Mouse (Mus musculus): ENCODE results near the gene Igf1. TPM values are rescaled to one million over a fixed set of nuclear protein-coding genes. Genes with fewer than 3 reads are reported as not detected.

Igf1 gene
- polyA plus RNA-seq, 1 experiment from 2014 or later, result 24.1 TPM

DNA sequence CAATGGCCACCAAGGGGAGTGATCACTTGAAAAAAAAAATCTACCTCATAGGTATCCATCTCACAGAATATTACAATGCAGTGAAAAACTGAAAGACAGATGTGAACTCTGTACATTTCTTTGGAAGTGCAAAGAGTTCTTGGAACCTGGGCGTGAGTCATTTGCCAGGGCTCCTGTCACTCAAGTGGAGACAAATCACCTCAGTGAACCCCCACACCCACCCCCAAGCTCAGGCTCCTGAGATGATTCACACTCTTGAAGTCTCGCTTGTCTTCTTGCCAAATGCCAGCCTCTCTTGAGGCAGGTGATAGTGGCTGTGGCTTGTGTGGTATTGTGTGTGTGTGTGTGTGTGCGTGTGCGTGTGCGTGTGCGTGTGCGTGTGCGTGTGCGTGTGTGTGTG, 7.6 kb downstream of the Igf1 start:
- WGBS, result 84% methylated on average over 9 of the region's 9 CpGs
- H3K9me3 ChIP-seq, result no peaks in the 10 kb centered on the region

DNA sequence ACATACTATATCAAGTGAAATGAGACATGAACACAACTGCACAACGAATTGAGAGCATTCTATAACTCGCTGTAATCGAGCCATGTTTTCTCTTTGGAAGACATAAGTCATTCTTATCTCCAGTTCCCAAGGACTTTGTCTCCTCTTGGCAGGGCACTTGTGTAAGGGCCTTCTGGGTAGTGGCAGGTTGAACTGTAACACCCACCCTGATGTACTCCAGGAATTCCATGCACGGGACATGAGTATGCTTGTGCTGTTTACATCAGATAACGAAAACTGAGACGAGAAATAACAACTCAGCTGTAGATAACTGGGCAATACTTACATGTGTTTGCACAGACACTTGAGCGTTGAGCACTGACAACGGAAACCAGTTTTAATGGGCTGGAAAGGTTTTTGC, 8.4 kb downstream of the Igf1 start:
- Histone ChIP-seq H3K27me3 (ENCODE audit: insufficient read depth, poor library complexity, severe bottlenecking) (no peaks in the 10 kb centered on the region), H3K4me3 (no peak overlapping the region), H3K36me3 (peaks cover 3% of the 10 kb centered on the region; the same call in 1 of the 2 replicates), H3K27ac (no peak overlapping the region), H3K9me3 (no peaks in the 10 kb centered on the region), H3K4me1 (peaks cover 9% of the 10 kb centered on the region)
- DNase-seq (ENCODE audit: low spot score), result no peak
- WGBS, result 58% methylated on average over 8 of the region's 8 CpGs

More for the DNA sequence above, 7.6 kb downstream of the Igf1 start:
- peaks cover 3% of the 10 kb centered on the region; the same call in 1 of the 2 replicates for H3K36me3 ChIP-seq
- H3K4me3 ChIP-seq, result no peak overlapping the region
- H3K4me1 ChIP-seq, result peaks cover 11% of the 10 kb centered on the region
- no peaks in the 10 kb centered on the region for H3K27me3 ChIP-seq (ENCODE audit: insufficient read depth, poor library complexity, severe bottlenecking)
- H3K27ac ChIP-seq, result no peak overlapping the region
- no peak for DNase-seq (ENCODE audit: low spot score)

DNA sequence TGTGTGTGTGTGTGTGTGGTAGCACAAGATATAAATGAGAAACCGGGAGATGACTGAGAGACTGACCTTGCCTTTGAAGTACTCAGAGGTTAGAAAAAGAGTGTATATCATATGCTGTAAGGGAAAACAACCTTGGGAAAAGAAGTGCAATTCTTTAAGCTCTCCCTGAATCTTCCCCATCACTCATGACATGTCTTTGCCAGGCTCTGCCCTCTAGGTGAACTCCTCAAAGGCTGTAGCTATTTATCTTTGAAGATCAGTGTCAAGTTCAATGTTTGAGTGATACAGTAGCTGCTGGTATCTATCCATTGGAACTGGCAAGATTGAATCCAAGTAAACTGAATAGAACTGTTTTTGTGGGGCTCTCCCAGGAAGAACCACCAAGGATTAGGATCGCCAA, 9.2 kb downstream of the Igf1 start:
- peaks cover 14% of the 10 kb centered on the region for H3K4me1 ChIP-seq
- WGBS, result 79% methylated on average over 2 of the region's 2 CpGs

DNA sequence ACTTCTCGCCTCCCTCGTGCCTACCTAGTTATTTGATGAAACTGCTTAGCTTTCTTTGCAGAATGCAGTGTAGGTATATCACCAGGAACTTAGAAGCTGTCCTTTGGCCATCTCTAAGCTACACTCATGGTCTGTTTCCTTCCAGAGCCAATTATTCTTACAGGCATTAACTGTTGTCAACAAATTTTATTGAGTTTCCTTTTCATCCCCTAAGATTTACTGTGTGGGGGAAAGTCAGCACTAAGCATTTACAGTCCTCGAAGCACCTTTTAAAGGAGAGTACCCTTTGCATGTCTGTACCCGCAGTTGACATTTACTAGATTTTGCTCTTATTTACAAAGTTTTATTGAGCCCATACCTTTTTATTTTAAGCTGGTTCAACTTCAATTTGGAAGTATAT, 9.6 kb downstream of the Igf1 start:
- H3K27me3 ChIP-seq (ENCODE audit: insufficient read depth, poor library complexity, severe bottlenecking), result no peaks in the 10 kb centered on the region
- no peak overlapping the region for H3K27ac ChIP-seq
- 81% methylated on average over 4 of the region's 4 CpGs for WGBS

More for the DNA sequence above, 9.2 kb downstream of the Igf1 start:
- Histone ChIP-seq H3K4me3 (no peak overlapping the region), H3K27ac (no peak overlapping the region), H3K9me3 (no peaks in the 10 kb centered on the region), H3K27me3 (ENCODE audit: insufficient read depth, poor library complexity, severe bottlenecking) (no peaks in the 10 kb centered on the region), H3K36me3 (peaks cover 3% of the 10 kb centered on the region; the same call in 1 of the 2 replicates)
- no peak for DNase-seq (ENCODE audit: low spot score)

DNA sequence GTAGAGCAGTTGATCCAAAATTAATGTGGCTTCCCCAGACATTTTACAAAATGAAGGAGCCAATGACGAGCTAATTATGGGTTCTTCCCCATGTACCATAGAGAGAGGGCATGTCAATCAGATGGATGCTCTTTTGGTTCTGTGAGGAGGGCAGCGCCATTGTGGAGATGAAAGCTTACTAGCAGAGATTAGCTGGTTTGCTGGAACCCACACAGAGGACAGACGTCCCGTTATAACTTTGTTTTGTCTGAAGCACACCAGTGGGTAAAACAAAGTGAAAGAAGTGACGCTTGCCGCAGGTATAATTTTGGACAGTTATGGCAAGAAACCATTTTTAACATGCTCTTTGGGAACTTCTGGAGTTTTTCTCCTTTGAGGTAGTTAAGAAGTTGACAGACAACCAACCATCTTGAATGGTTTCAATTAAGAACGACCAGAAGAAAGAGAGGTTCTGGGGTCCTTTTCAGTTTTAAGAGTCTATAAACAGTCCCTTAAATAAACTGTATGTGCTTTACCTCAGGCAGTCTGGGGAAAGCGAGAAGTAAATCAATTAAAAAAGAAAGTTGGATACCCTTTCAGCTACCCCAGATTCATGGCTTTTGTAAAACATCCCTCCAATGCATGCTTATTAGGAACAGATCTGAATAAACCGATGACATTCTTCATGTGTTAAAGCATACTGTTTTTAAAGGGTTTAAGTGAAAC, 10.4 kb downstream of the Igf1 start:
- Histone ChIP-seq H3K9me3 (no peaks in the 10 kb centered on the region), H3K36me3 (peaks cover 3% of the 10 kb centered on the region; the same call in 1 of the 2 replicates), H3K27ac (no peak overlapping the region), H3K4me1 (peaks cover 20% of the 10 kb centered on the region), H3K27me3 (ENCODE audit: insufficient read depth, poor library complexity, severe bottlenecking) (no peaks in the 10 kb centered on the region), H3K4me3 (no peak overlapping the region)
- 84% methylated on average over 9 of the region's 9 CpGs for WGBS
- no peak for DNase-seq (ENCODE audit: low spot score)

More for the DNA sequence above, 9.6 kb downstream of the Igf1 start:
- no peak for DNase-seq (ENCODE audit: low spot score)
- Histone ChIP-seq H3K36me3 (peaks cover 3% of the 10 kb centered on the region; the same call in 1 of the 2 replicates), H3K9me3 (no peaks in the 10 kb centered on the region), H3K4me3 (no peak overlapping the region), H3K4me1 (peaks cover 18% of the 10 kb centered on the region)

- Histone ChIP-seq H3K27ac (no peak overlapping the region), H3K36me3 (peaks cover 3% of the 10 kb centered on the region; the same call in 1 of the 2 replicates), H3K4me3 (no peak overlapping the region), H3K4me1 (peaks cover 20% of the 10 kb centered on the region), H3K9me3 (no peaks in the 10 kb centered on the region), H3K27me3 (ENCODE audit: insufficient read depth, poor library complexity, severe bottlenecking) (no peaks in the 10 kb centered on the region)
- 75% methylated on average over 2 of the region's 2 CpGs for WGBS
- no peak for DNase-seq (ENCODE audit: low spot score)
Observed at GRCm38 (mm10) chr10:87869151-87869550, 11.1 kb downstream of the Igf1 start.

DNA sequence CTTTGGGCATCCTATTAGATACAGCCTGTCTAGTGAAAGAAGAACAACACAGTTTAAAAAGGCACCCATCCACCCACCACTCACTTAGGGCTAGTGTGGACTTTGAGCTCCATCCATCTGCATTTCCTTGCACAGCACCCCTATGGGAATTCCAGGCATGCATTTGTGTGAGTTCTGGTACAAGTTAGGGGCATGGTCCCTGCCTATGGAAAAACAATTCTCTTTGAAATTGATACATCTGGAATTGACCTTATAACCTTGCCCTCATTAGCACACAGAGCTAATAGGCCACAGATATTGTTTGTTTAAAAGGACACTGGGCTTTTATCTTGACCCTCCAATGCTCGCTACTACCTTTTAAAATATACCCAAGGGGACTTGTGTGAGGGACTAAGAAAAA, 11.6 kb downstream of the Igf1 start:
- Histone ChIP-seq H3K9me3 (no peaks in the 10 kb centered on the region), H3K4me1 (peaks cover 20% of the 10 kb centered on the region), H3K27ac (no peak overlapping the region), H3K4me3 (no peak overlapping the region), H3K36me3 (peaks cover 3% of the 10 kb centered on the region; the same call in 1 of the 2 replicates), H3K27me3 (ENCODE audit: insufficient read depth, poor library complexity, severe bottlenecking) (no peaks in the 10 kb centered on the region)
- no peak for DNase-seq (ENCODE audit: low spot score)
- 54% methylated on average over 1 of the region's 1 CpGs for WGBS

DNA sequence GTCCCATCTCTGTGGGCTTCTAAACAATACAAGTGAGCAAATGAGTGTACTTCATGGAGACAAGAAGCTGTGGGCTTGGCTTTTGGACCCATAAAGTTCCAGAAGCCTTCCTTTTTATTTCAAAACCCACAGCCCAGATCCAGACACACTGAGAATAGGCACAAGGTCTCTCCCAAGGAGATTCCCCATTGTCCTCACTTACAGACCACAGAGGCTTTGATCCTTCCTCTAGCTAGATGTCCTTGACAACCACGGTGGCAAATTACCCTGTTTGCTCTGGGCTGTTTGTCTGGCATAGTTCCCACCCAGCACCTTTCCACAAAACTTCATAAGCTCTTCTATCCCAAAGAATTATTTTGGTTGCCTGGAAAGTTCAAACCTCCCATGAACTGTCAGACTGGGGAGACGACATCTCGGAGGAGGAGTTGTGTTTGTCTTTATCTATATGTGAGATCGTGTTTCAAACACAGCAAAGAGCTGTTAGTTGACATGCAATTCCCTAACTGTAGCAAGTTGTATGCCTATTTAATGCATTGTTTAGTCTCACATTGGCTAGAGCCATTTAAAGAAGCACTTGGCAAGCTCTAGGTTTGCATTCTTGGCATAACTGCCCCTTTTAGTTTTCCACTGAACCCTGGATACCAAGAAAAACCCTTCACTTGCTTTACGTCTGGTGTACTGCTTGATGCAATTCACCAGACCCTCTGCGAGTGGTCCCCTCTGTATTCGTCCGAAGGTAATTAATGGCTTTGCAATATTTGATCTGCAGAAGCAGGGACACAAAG, 14.0 kb downstream of the Igf1 start:
- Histone ChIP-seq H3K9me3 (no peaks in the 10 kb centered on the region), H3K4me3 (no peak overlapping the region), H3K27me3 (ENCODE audit: insufficient read depth, poor library complexity, severe bottlenecking) (no peaks in the 10 kb centered on the region), H3K27ac (peak overlapping the region; percentile 47; the same call in 1 of the 2 replicates), H3K4me1 (peaks cover 14% of the 10 kb centered on the region; the same call in 1 of the 2 replicates), H3K36me3 (peaks cover 3% of the 10 kb centered on the region; the same call in 1 of the 2 replicates)
- WGBS, result 33% methylated on average over 8 of the region's 8 CpGs
- no peak for DNase-seq (ENCODE audit: low spot score)

GRCm38 (mm10) chr10:87872854-87873253, 14.8 kb downstream of the Igf1 start:
- WGBS, result 71% methylated on average over 5 of the region's 5 CpGs
- Histone ChIP-seq H3K27ac (0 out of 2 replicates have a peak overlapping the region, but pooled peaks have one; percentile 47), H3K27me3 (ENCODE audit: insufficient read depth, poor library complexity, severe bottlenecking) (no peaks in the 10 kb centered on the region), H3K36me3 (peaks cover 3% of the 10 kb centered on the region; the same call in 1 of the 2 replicates), H3K9me3 (no peaks in the 10 kb centered on the region), H3K4me3 (no peak overlapping the region), H3K4me1 (peaks cover 14% of the 10 kb centered on the region; the same call in 1 of the 2 replicates)
- DNase-seq (ENCODE audit: low spot score), result no peak

- no peak for DNase-seq (ENCODE audit: low spot score)
- Histone ChIP-seq H3K9me3 (no peaks in the 10 kb centered on the region), H3K4me1 (peaks cover 14% of the 10 kb centered on the region; the same call in 1 of the 2 replicates), H3K27ac (no peak overlapping the region), H3K27me3 (ENCODE audit: insufficient read depth, poor library complexity, severe bottlenecking) (no peaks in the 10 kb centered on the region), H3K4me3 (no peak overlapping the region), H3K36me3 (peaks cover 3% of the 10 kb centered on the region; the same call in 1 of the 2 replicates)
- WGBS, result 93% methylated on average over 3 of the region's 3 CpGs
Observed at GRCm38 (mm10) chr10:87873516-87873915, 15.5 kb downstream of the Igf1 start.

DNA sequence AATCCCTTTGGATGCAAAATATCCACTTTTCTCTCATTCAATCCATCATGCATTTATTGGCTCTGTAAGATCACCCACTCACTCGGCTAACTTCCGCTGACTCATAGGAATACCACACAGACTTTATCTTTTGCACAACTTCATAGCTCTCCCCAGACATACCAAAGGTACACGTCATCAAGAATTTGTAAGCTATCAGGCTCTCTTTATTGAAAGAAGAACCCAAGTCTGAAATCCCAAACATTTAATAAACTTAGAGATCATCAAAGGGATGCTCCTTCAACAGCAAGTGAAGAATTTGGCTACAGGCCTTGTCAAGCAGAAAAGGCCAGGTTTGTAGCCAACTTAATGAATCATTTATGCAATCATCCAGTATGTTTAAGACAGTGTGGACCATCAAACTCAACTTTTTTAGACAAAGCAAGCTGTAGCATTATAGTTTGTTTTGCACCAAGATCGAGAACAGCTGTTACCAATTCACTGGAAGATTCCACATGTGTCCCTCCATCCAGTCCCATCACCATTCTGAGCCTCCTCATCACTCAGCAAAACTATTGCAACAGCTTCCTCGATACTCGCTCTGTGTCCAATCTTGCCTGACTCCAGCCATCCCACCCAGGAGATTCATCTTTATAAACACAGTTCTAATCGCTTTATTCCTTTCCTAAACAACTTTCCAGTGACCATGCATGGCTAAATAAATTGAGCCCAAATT, 22.2 kb downstream of the Igf1 start:
- Histone ChIP-seq H3K9me3 (no peaks in the 10 kb centered on the region), H3K4me1 (no peaks in the 10 kb centered on the region), H3K27me3 (ENCODE audit: insufficient read depth, poor library complexity, severe bottlenecking) (no peaks in the 10 kb centered on the region), H3K4me3 (no peak overlapping the region), H3K27ac (no peak overlapping the region), H3K36me3 (no peaks in the 10 kb centered on the region)
- no peak for DNase-seq (ENCODE audit: low spot score)
- WGBS, result 81% methylated on average over 7 of the region's 7 CpGs

GRCm38 (mm10) chr10:87885326-87886040, 27.4 kb downstream of the Igf1 start:
- Histone ChIP-seq H3K4me1 (no peaks in the 10 kb centered on the region), H3K9me3 (no peaks in the 10 kb centered on the region), H3K27ac (no peak overlapping the region), H3K4me3 (no peak overlapping the region), H3K27me3 (ENCODE audit: insufficient read depth, poor library complexity, severe bottlenecking) (no peaks in the 10 kb centered on the region), H3K36me3 (no peaks in the 10 kb centered on the region)
- no peak for DNase-seq (ENCODE audit: low spot score)
- WGBS, result 74% methylated on average over 2 of the region's 2 CpGs
